Mouse (Mus musculus) ovary, postnatal 14 days (tissue): ENCODE measurements around the gene Lpgat1.
A peak's percentile ranks its signal among the peaks of the same experiment; 100 is the strongest.

ENCODE experiments used
- DNase-seq: peaks from one replicate; pipeline ENCODE4 v3.0.0; 2022; ENCODE audit warnings: low spot score

Gene Lpgat1

GRCm38 (mm10) chr1:191717601-191718498 lies at the start of gene Lpgat1:
Gene Lpgat1, plus strand, starts transcription at chr1:191717834.
- peak; percentile 65 for DNase-seq

- no peak for DNase-seq
These were observed 49.6 kb upstream of the Lpgat1 start for GRCm38 (mm10) chr1:191668030-191668429.

- no peak for DNase-seq
These were observed 43.6 kb upstream of the Lpgat1 start for GRCm38 (mm10) chr1:191674071-191674470.

- DNase-seq = no peak
These were observed 36.0 kb upstream of the Lpgat1 start for GRCm38 (mm10) chr1:191681633-191682032.

GRCm38 (mm10) chr1:191687531-191687930 lies 30.1 kb upstream of the Lpgat1 start:
- DNase-seq = no peak

- DNase-seq = no peak
These were observed 24.4 kb upstream of the Lpgat1 start for GRCm38 (mm10) chr1:191693231-191693630.

- no peak for DNase-seq
These were observed 19.3 kb upstream of the Lpgat1 start for GRCm38 (mm10) chr1:191698253-191698795.

- no peak for DNase-seq
These were observed 13.1 kb upstream of the Lpgat1 start for GRCm38 (mm10) chr1:191704535-191704934.

GRCm38 (mm10) chr1:191706541-191707078 lies 11.0 kb upstream of the Lpgat1 start:
- no peak for DNase-seq

GRCm38 (mm10) chr1:191709811-191710210 lies 7.8 kb upstream of the Lpgat1 start:
- DNase-seq = no peak

- DNase-seq = no peak
These were observed 5.3 kb upstream of the Lpgat1 start for GRCm38 (mm10) chr1:191712224-191712838.

GRCm38 (mm10) chr1:191713813-191714212 lies 3.8 kb upstream of the Lpgat1 start:
- DNase-seq = no peak

GRCm38 (mm10) chr1:191715150-191715549 lies 2.5 kb upstream of the Lpgat1 start:
- DNase-seq = no peak

GRCm38 (mm10) chr1:191717141-191717540 lies 493 bp upstream of the Lpgat1 start:
- no peak for DNase-seq

- DNase-seq = peak; percentile 30
These were observed 1.1 kb downstream of the Lpgat1 start for GRCm38 (mm10) chr1:191718522-191719281.

- DNase-seq = no peak
These were observed 1.7 kb downstream of the Lpgat1 start for GRCm38 (mm10) chr1:191719326-191719725.

GRCm38 (mm10) chr1:191720419-191720818 lies 2.8 kb downstream of the Lpgat1 start:
- DNase-seq = no peak

GRCm38 (mm10) chr1:191722706-191723105 lies 5.1 kb downstream of the Lpgat1 start:
- no peak for DNase-seq

GRCm38 (mm10) chr1:191723675-191724074 lies 6.0 kb downstream of the Lpgat1 start:
- no peak for DNase-seq

GRCm38 (mm10) chr1:191724385-191725061 lies 6.9 kb downstream of the Lpgat1 start:
- no peak for DNase-seq

- no peak for DNase-seq
These were observed 15.0 kb downstream of the Lpgat1 start for GRCm38 (mm10) chr1:191732623-191733022.
